In the genomic region with DNA sequence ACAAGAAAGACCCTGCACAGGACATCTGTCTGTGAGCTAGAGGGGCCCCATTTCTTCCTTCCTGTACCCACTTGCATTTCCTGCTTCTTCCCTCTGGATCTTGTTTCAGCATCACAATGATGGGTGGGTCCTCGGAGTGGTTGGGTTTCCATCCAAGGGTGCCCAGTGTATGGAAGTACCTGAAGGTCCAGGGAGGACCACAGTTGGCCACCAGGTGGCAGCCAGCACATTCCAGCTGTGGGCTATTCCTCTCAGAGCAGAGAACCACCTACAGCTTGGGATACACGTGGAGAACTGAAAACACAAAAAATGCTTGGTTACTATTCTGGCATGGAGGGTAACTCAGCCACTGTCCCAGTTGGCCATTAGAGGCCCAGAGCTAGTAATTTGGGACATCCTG, we compare ENCODE assay signal across 10 mouse cellular contexts. TPM values are rescaled to one million over a fixed set of nuclear protein-coding genes. Genes with fewer than 3 reads are reported as not detected.
DNase-seq lines count a peak whose midpoint lies in the region; ATAC-seq lines count a peak whose summit lies in the region.
"Had no signal": no experiment of that assay in that cellular context is flagged by ENCODE, and none has a peak within 500 bp of the region (broad histone marks: within the 10 kb centered on the region; RNA-seq: fewer than 3 reads in every experiment).

No protein-coding gene starts in this region.

- intact Hi-C loops in left cerebral cortex, postnatal 36 days (cut with DNase I): no loop called here

- no peaks in the 10 kb centered on the region for H3K4me1 ChIP-seq in embryonic facial prominence, embryonic 11.5 days (ENCODE audit: control insufficient read depth, insufficient read depth, low read length)
- peaks cover 4% of the 10 kb centered on the region for H3K4me1 ChIP-seq in hindbrain, embryonic 16.5 days (ENCODE audit: control insufficient read depth, insufficient read depth, low read depth, low read length)
- no peaks in the 10 kb centered on the region for H3K4me1 ChIP-seq in limb, embryonic 11.5 days (ENCODE audit: control insufficient read depth, insufficient read depth, low read length)
- H3K4me1 ChIP-seq in neural tube, embryonic 13.5 days (replicated peaks): peaks cover 16% of the 10 kb centered on the region
- H3K4me1 ChIP-seq: embryonic facial prominence, embryonic 13.5 days had no signal

- no peak overlapping the region for H3K9ac ChIP-seq in embryonic facial prominence, embryonic 11.5 days (replicated peaks; ENCODE audit: low read length)
- H3K9ac ChIP-seq in hindbrain, embryonic 16.5 days (ENCODE audit: low read depth, low read length): no peak overlapping the region
- no peak overlapping the region for H3K9ac ChIP-seq in limb, embryonic 11.5 days (ENCODE audit: low read length)
- H3K9ac ChIP-seq in neural tube, embryonic 13.5 days: no peak overlapping the region
- H3K9ac ChIP-seq: embryonic facial prominence, embryonic 13.5 days; midbrain, embryonic 12.5 days had no signal

- ATAC-seq in embryonic facial prominence, embryonic 11.5 days (replicated peaks; ENCODE audit: insufficient number of reproducible peaks, low FRiP score, low TSS enrichment, low read depth): no peak; the same call in 1 of the 2 replicates
- ATAC-seq in hindbrain, embryonic 16.5 days: peak; percentile 69
- no peak for ATAC-seq in limb, embryonic 11.5 days (ENCODE audit: insufficient number of reproducible peaks, low FRiP score, low TSS enrichment, low read depth)
- ATAC-seq in neural tube, embryonic 13.5 days (ENCODE audit: low read depth): 0 out of 2 replicates have a peak, but pooled peaks have one; percentile 64
- no peak for ATAC-seq in megakaryocyte, adult 5-6 weeks (ENCODE audit: poor library complexity, severe bottlenecking)

- no peak overlapping the region for H3K4me3 ChIP-seq in embryonic facial prominence, embryonic 11.5 days (ENCODE audit: low read depth, low read length)
- no peak overlapping the region for H3K4me3 ChIP-seq in hindbrain, embryonic 16.5 days (ENCODE audit: low read length)
- H3K4me3 ChIP-seq in limb, embryonic 11.5 days (ENCODE audit: low read depth, low read length): no peak overlapping the region
- H3K4me3 ChIP-seq in neural tube, embryonic 13.5 days: no peak overlapping the region
- H3K4me3 ChIP-seq: embryonic facial prominence, embryonic 13.5 days; midbrain, embryonic 12.5 days had no signal

- H3K9me3 ChIP-seq in embryonic facial prominence, embryonic 11.5 days (replicated peaks; ENCODE audit: control insufficient read depth, low read length): no peaks in the 10 kb centered on the region
- H3K9me3 ChIP-seq in hindbrain, embryonic 16.5 days (ENCODE audit: control insufficient read depth, low read length): no peaks in the 10 kb centered on the region
- H3K9me3 ChIP-seq in limb, embryonic 11.5 days (ENCODE audit: control insufficient read depth, low read length): no peaks in the 10 kb centered on the region
- H3K9me3 ChIP-seq in neural tube, embryonic 13.5 days: no peaks in the 10 kb centered on the region
- H3K9me3 ChIP-seq: embryonic facial prominence, embryonic 13.5 days; midbrain, embryonic 12.5 days had no signal

- WGBS in embryonic facial prominence, embryonic 11.5 days: 37% methylated on average over 2 of the region's 2 CpGs
- WGBS in hindbrain, embryonic 16.5 days: 38% methylated on average over 2 of the region's 2 CpGs
- WGBS in limb, embryonic 11.5 days: 34% methylated on average over 2 of the region's 2 CpGs
- WGBS in neural tube, embryonic 13.5 days: 34% methylated on average over 2 of the region's 2 CpGs

- no peak overlapping the region for H3K4me2 ChIP-seq in embryonic facial prominence, embryonic 11.5 days (ENCODE audit: low read depth, low read length)
- H3K4me2 ChIP-seq in hindbrain, embryonic 16.5 days (ENCODE audit: low read length): no peak overlapping the region
- no peak overlapping the region for H3K4me2 ChIP-seq in limb, embryonic 11.5 days (ENCODE audit: low read depth, severe bottlenecking)
- no peak overlapping the region for H3K4me2 ChIP-seq in neural tube, embryonic 13.5 days
- H3K4me2 ChIP-seq: embryonic facial prominence, embryonic 13.5 days; midbrain, embryonic 12.5 days had no signal

- H3K27ac ChIP-seq in embryonic facial prominence, embryonic 11.5 days (replicated peaks; ENCODE audit: low read depth, low read length): no peak overlapping the region
- H3K27ac ChIP-seq in hindbrain, embryonic 16.5 days (ENCODE audit: low read depth, low read length): no peak overlapping the region
- no peak overlapping the region for H3K27ac ChIP-seq in limb, embryonic 11.5 days (replicated peaks; ENCODE audit: low read depth, low read length)
- no peak overlapping the region for H3K27ac ChIP-seq in neural tube, embryonic 13.5 days (replicated peaks)
- H3K27ac ChIP-seq: embryonic facial prominence, embryonic 13.5 days had no signal

- peak; percentile 38 for DNase-seq in left cerebral cortex, adult 11 months (ENCODE audit: low spot score)
- no peak for DNase-seq in left cerebral cortex, postnatal 36 days (ENCODE audit: low spot score in 2 of 2)
- peak; percentile 63 for DNase-seq in R1 (ENCODE audit: low read depth, low spot score)
- peak; percentile 58 for DNase-seq in embryonic facial prominence, embryonic 11.5 days (ENCODE audit: low spot score)
- peak; percentile 69 for DNase-seq in limb, embryonic 11.5 days (ENCODE audit: low spot score)

- no peaks in the 10 kb centered on the region for H3K36me3 ChIP-seq in embryonic facial prominence, embryonic 11.5 days (replicated peaks; ENCODE audit: control insufficient read depth, insufficient read depth, low read depth, low read length)
- H3K36me3 ChIP-seq in hindbrain, embryonic 16.5 days (ENCODE audit: control insufficient read depth, insufficient read depth, low read length): no peaks in the 10 kb centered on the region
- no peaks in the 10 kb centered on the region for H3K36me3 ChIP-seq in limb, embryonic 11.5 days (ENCODE audit: control insufficient read depth, insufficient read depth, low read length)
- no peaks in the 10 kb centered on the region for H3K36me3 ChIP-seq in neural tube, embryonic 13.5 days
- H3K36me3 ChIP-seq: embryonic facial prominence, embryonic 13.5 days; midbrain, embryonic 12.5 days had no signal

- no peaks in the 10 kb centered on the region for H3K27me3 ChIP-seq in embryonic facial prominence, embryonic 11.5 days (ENCODE audit: control insufficient read depth, insufficient read depth, low read length)
- no peaks in the 10 kb centered on the region for H3K27me3 ChIP-seq in hindbrain, embryonic 16.5 days (replicated peaks; ENCODE audit: control insufficient read depth, insufficient read depth, low read length)
- H3K27me3 ChIP-seq in limb, embryonic 11.5 days (ENCODE audit: control insufficient read depth, insufficient read depth, low read length): no peaks in the 10 kb centered on the region
- no peaks in the 10 kb centered on the region for H3K27me3 ChIP-seq in neural tube, embryonic 13.5 days
- H3K27me3 ChIP-seq: embryonic facial prominence, embryonic 13.5 days; midbrain, embryonic 12.5 days had no signal

RNA-seq across cellular contexts. Expression of a gene that starts 20.3 kb away (rescaled TPM):
- total RNA-seq in left cerebral cortex, postnatal 36 days (2021): 1 to 10 TPM; 4.7 to 5.4 TPM
- 0.36 and 0.38 TPM in 2 replicates for polyA plus RNA-seq in embryonic facial prominence, embryonic 11.5 days (2014; fragmentation: Nextera tagmentation; extraction: Ambion mirVana)
- 1.8 and 3.1 TPM in 2 replicates for polyA plus RNA-seq in hindbrain, embryonic 16.5 days (2015; fragmentation: Nextera tagmentation; extraction: Ambion mirVana)
- 0.58 TPM in 1 of 2 replicates, not detected in the other for polyA plus RNA-seq in limb, embryonic 11.5 days (2014; fragmentation: Nextera tagmentation; extraction: Ambion mirVana)
- 0.25 and 0.68 TPM in 2 replicates for polyA plus RNA-seq in neural tube, embryonic 13.5 days (2015; fragmentation: Nextera tagmentation; extraction: Ambion mirVana)
- total RNA-seq in megakaryocyte, adult 5-6 weeks (2015): not detected in 2 replicates
- not detected in 2 replicates for total RNA-seq in megakaryocyte, adult 5-6 weeks (2017)
- polyA plus RNA-seq: midbrain, embryonic 12.5 days had no signal

RNA-seq across cellular contexts. Expression of a gene that starts 39.0 kb away (rescaled TPM):
- total RNA-seq in left cerebral cortex, postnatal 36 days (2021): 100 to 1,000 TPM in 1 of 2 experiments, 10 to 100 TPM in 1; 98.8 to 117 TPM
- 4.5 and 5.0 TPM in 2 replicates for polyA plus RNA-seq in embryonic facial prominence, embryonic 11.5 days (2014; fragmentation: Nextera tagmentation; extraction: Ambion mirVana)
- polyA plus RNA-seq in hindbrain, embryonic 16.5 days (2015; fragmentation: Nextera tagmentation; extraction: Ambion mirVana): 65.1 and 67.4 TPM in 2 replicates
- polyA plus RNA-seq in limb, embryonic 11.5 days (2014; fragmentation: Nextera tagmentation; extraction: Ambion mirVana): 3.2 and 3.6 TPM in 2 replicates
- 25.9 and 28.8 TPM in 2 replicates for polyA plus RNA-seq in neural tube, embryonic 13.5 days (2015; fragmentation: Nextera tagmentation; extraction: Ambion mirVana)
- total RNA-seq in megakaryocyte, adult 5-6 weeks (2015): 0.43 and 0.56 TPM in 2 replicates
- 0.77 and 1.6 TPM in 2 replicates for total RNA-seq in megakaryocyte, adult 5-6 weeks (2017)

RNA-seq across cellular contexts. Expression of a gene that starts 50.4 kb away (rescaled TPM):
- total RNA-seq in left cerebral cortex, postnatal 36 days (2021): not detected
- 0.06 TPM in 1 of 2 replicates, not detected in the other for polyA plus RNA-seq in embryonic facial prominence, embryonic 11.5 days (2014; fragmentation: Nextera tagmentation; extraction: Ambion mirVana)
- polyA plus RNA-seq in hindbrain, embryonic 16.5 days (2015; fragmentation: Nextera tagmentation; extraction: Ambion mirVana): not detected in 2 replicates
- polyA plus RNA-seq in limb, embryonic 11.5 days (2014; fragmentation: Nextera tagmentation; extraction: Ambion mirVana): 0.03 TPM in 1 of 2 replicates, not detected in the other
- not detected in 2 replicates for polyA plus RNA-seq in neural tube, embryonic 13.5 days (2015; fragmentation: Nextera tagmentation; extraction: Ambion mirVana)
- total RNA-seq in megakaryocyte, adult 5-6 weeks (2015): 0.04 TPM in 1 of 2 replicates, not detected in the other
- total RNA-seq in megakaryocyte, adult 5-6 weeks (2017): not detected in 2 replicates

RNA-seq across cellular contexts. Expression of a gene that starts 58.7 kb away (rescaled TPM):
- total RNA-seq in left cerebral cortex, postnatal 36 days (2021): not detected
- polyA plus RNA-seq in embryonic facial prominence, embryonic 11.5 days (2014; fragmentation: Nextera tagmentation; extraction: Ambion mirVana): not detected in 2 replicates
- not detected in 2 replicates for polyA plus RNA-seq in hindbrain, embryonic 16.5 days (2015; fragmentation: Nextera tagmentation; extraction: Ambion mirVana)
- polyA plus RNA-seq in limb, embryonic 11.5 days (2014; fragmentation: Nextera tagmentation; extraction: Ambion mirVana): not detected in 2 replicates
- not detected in 2 replicates for polyA plus RNA-seq in neural tube, embryonic 13.5 days (2015; fragmentation: Nextera tagmentation; extraction: Ambion mirVana)
- not detected in 2 replicates for total RNA-seq in megakaryocyte, adult 5-6 weeks (2015)
- total RNA-seq in megakaryocyte, adult 5-6 weeks (2017): not detected in 2 replicates
- polyA plus RNA-seq: embryonic facial prominence, embryonic 13.5 days; midbrain, embryonic 12.5 days had no signal

Comparison
In these comparisons a context has a peak if more than half of its experiments do, and no peak if none do; other contexts are left out.
1. DNase-seq: peak in left cerebral cortex, adult 11 months (single experiment), R1 (single experiment), embryonic facial prominence, embryonic 11.5 days (single experiment) and limb, embryonic 11.5 days (single experiment); none in left cerebral cortex, postnatal 36 days (0 of 2).
2. ATAC-seq: peak in hindbrain, embryonic 16.5 days (single experiment) and neural tube, embryonic 13.5 days (single experiment); none in embryonic facial prominence, embryonic 11.5 days (single experiment), limb, embryonic 11.5 days (single experiment) and megakaryocyte, adult 5-6 weeks (single experiment).